In the genomic region with DNA sequence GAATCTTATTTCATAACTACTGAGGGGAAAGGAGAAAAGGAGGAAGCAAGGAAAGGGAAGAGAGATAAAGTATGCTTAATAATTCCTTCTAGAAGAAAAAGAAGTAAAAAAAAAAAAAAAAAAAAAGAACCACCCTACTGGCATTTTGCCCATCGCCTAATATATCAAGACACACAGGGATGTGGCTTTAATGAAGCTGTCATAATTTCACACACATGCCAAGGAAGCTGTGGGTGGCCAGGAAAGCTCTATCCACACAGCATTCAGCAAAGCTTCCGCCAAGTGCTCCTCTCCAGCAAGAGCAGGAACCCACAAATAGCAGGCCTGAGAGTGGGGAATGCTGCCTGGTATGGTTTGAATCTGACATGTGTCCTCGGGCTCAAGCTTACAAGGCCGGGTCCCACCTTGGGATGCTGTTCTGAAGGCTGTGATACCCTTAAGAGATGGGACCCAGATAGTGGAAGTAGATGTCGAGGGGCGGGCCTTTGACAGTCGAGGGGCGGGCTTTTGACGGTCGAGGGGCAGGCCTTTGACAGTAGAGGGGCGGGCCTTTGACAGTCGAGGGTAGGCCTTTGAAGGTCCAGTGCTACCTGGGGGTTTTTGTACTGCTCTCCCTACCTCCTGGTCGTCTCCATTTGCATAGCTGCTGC, we compare ENCODE assay signal across 15 mouse cellular contexts.
DNase-seq lines count a peak whose midpoint lies in the region; ATAC-seq lines count a peak whose summit lies in the region.
"Had no signal": no experiment of that assay in that cellular context is flagged by ENCODE, and none has a peak within 500 bp of the region (broad histone marks: within the 10 kb centered on the region; RNA-seq: fewer than 3 reads in every experiment).

No protein-coding gene starts in this region.

- H3K4me2 ChIP-seq in forebrain, embryonic 14.5 days (ENCODE audit: low read length) = no peak overlapping the region
- H3K4me2 ChIP-seq in liver, embryonic 11.5 days = no peak overlapping the region
- H3K4me2 ChIP-seq: heart, embryonic 11.5 days; kidney, embryonic 15.5 days; limb, embryonic 15.5 days; midbrain, embryonic 15.5 days had no signal

- H3K4me1 ChIP-seq in forebrain, embryonic 14.5 days (ENCODE audit: control insufficient read depth, insufficient read depth, low read length) = no peaks in the 10 kb centered on the region
- peaks cover 7% of the 10 kb centered on the region; the same call in 1 of the 2 replicates for H3K4me1 ChIP-seq in forebrain, embryonic 10.5 days
- H3K4me1 ChIP-seq in liver, embryonic 11.5 days (replicated peaks; ENCODE audit: control insufficient read depth, insufficient read depth, low read length) = no peaks in the 10 kb centered on the region
- H3K4me1 ChIP-seq: midbrain, embryonic 15.5 days had no signal

- no peak overlapping the region for H3K4me3 ChIP-seq in forebrain, embryonic 14.5 days (ENCODE audit: low read depth, low read length)
- H3K4me3 ChIP-seq in forebrain, embryonic 10.5 days = no peak overlapping the region
- H3K4me3 ChIP-seq in liver, embryonic 11.5 days (ENCODE audit: low read depth, low read length) = no peak overlapping the region
- H3K4me3 ChIP-seq: kidney, embryonic 15.5 days; limb, embryonic 15.5 days; midbrain, embryonic 15.5 days had no signal

- no peaks in the 10 kb centered on the region for H3K9me3 ChIP-seq in forebrain, embryonic 14.5 days (replicated peaks; ENCODE audit: control insufficient read depth, low read length)
- H3K9me3 ChIP-seq in forebrain, embryonic 10.5 days = no peaks in the 10 kb centered on the region
- H3K9me3 ChIP-seq in liver, embryonic 11.5 days (ENCODE audit: control insufficient read depth, low read length) = no peaks in the 10 kb centered on the region
- H3K9me3 ChIP-seq: kidney, embryonic 15.5 days; limb, embryonic 15.5 days; midbrain, embryonic 15.5 days had no signal

- no peaks in the 10 kb centered on the region for H3K36me3 ChIP-seq in forebrain, embryonic 14.5 days (ENCODE audit: control insufficient read depth, insufficient read depth, low read length)
- no peaks in the 10 kb centered on the region for H3K36me3 ChIP-seq in forebrain, embryonic 10.5 days (replicated peaks)
- H3K36me3 ChIP-seq in liver, embryonic 11.5 days (ENCODE audit: control insufficient read depth, insufficient read depth, low read length) = no peaks in the 10 kb centered on the region
- H3K36me3 ChIP-seq: kidney, embryonic 15.5 days; limb, embryonic 15.5 days; midbrain, embryonic 15.5 days had no signal

- ATAC-seq in forebrain, embryonic 14.5 days = no peak
- no peak for ATAC-seq in liver, embryonic 11.5 days (replicated peaks; ENCODE audit: low FRiP score)
- ATAC-seq: midbrain, embryonic 15.5 days had no signal

- peak; percentile 16 for DNase-seq in forebrain, embryonic 14.5 days (ENCODE audit: low spot score)
- DNase-seq in forebrain, embryonic 10.5 days (ENCODE audit: extremely low spot score, low spot score) = no peak
- peak; percentile 26 to 44 for DNase-seq in left cerebral cortex, postnatal 14 days (ENCODE audit: low spot score in 2 of 2)
- DNase-seq in left cerebral cortex, postnatal 10 days (ENCODE audit: extremely low spot score in 1 of 2, low spot score in 2 of 2) = no peak
- DNase-seq in 3T3-L1 (ENCODE audit: low read depth, low spot score) (peak; percentile 60), ZHBTc4 (ENCODE audit: low read depth, low spot score) (peak; percentile 21)
- no peak for DNase-seq in gastrocnemius, postnatal 25 days
- DNase-seq in liver, embryonic 11.5 days (ENCODE audit: low spot score) = no peak
- DNase-seq: adrenal gland, adult 8-10 months; heart, postnatal 4 days; thymus, postnatal 36 days had no signal

- H3K9ac ChIP-seq in forebrain, embryonic 14.5 days (ENCODE audit: low read length) = no peak overlapping the region
- H3K9ac ChIP-seq in liver, embryonic 11.5 days (ENCODE audit: low read depth, low read length) = no peak overlapping the region
- H3K9ac ChIP-seq: kidney, embryonic 15.5 days; limb, embryonic 15.5 days; midbrain, embryonic 15.5 days had no signal

- no peaks in the 10 kb centered on the region for H3K27me3 ChIP-seq in forebrain, embryonic 14.5 days (replicated peaks; ENCODE audit: control insufficient read depth, insufficient read depth, low read length)
- H3K27me3 ChIP-seq in forebrain, embryonic 10.5 days (ENCODE audit: poor library complexity, severe bottlenecking) = no peaks in the 10 kb centered on the region
- 0 out of 2 replicates have a peak, but pooled peaks cover 4% of the 10 kb centered on the region for H3K27me3 ChIP-seq in liver, embryonic 11.5 days (replicated peaks; ENCODE audit: control insufficient read depth, insufficient read depth, low read length)
- H3K27me3 ChIP-seq: midbrain, embryonic 15.5 days had no signal

- no peak overlapping the region for H3K27ac ChIP-seq in forebrain, embryonic 14.5 days (ENCODE audit: low read depth, low read length)
- no peak overlapping the region for H3K27ac ChIP-seq in forebrain, embryonic 10.5 days
- no peak overlapping the region for H3K27ac ChIP-seq in liver, embryonic 11.5 days (ENCODE audit: low read depth, low read length)
- H3K27ac ChIP-seq: kidney, embryonic 15.5 days; limb, embryonic 15.5 days; midbrain, embryonic 15.5 days had no signal

- 65% methylated on average over 13 of the region's 13 CpGs for WGBS in forebrain, embryonic 14.5 days
- whole genome bisulfite sequencing in forebrain, embryonic 10.5 days = 71% methylated on average over 13 of the region's 13 CpGs
- 53% methylated on average over 13 of the region's 13 CpGs for WGBS in liver, embryonic 11.5 days

- intact Hi-C loops in left cerebral cortex, postnatal 14 days (cut with DNase I) = no loop called here
- intact Hi-C loops in left cerebral cortex, postnatal 10 days (cut with DNase I) = no loop called here

Comparison
In these comparisons a context has a peak if more than half of its experiments do, and no peak if none do; other contexts are left out.
1. DNase-seq: peak in forebrain, embryonic 14.5 days (single experiment), left cerebral cortex, postnatal 14 days (2 of 2), 3T3-L1 (single experiment) and ZHBTc4 (single experiment); none in forebrain, embryonic 10.5 days (single experiment), left cerebral cortex, postnatal 10 days (0 of 2), gastrocnemius, postnatal 25 days (single experiment) and liver, embryonic 11.5 days (single experiment).